Mouse (Mus musculus): ENCODE data around the gene Nek6. TPM values are rescaled to one million over a fixed set of nuclear protein-coding genes. Genes with fewer than 3 reads are reported as not detected.

Nek6 gene
- total RNA-seq, 4 experiments from 2014 or later = 34.1 to 54.9 (median 44.9) TPM

GRCm38 (mm10) chr2:38571971-38572601 is 60.6 kb downstream of the Nek6 start:
- DNase-seq (ENCODE audit: low spot score in 2 of 2) = no peak

GRCm38 (mm10) chr2:38574697-38575096 is 63.3 kb downstream of the Nek6 start:
- DNase-seq (ENCODE audit: low spot score in 2 of 2) = no peak

GRCm38 (mm10) chr2:38578602-38579521 is 67.4 kb downstream of the Nek6 start:
- DNase-seq (ENCODE audit: low spot score in 2 of 2) = peak; percentile 60 to 64

- no peak for DNase-seq (ENCODE audit: low spot score in 2 of 2)
These were observed 68.1 kb downstream of the Nek6 start for GRCm38 (mm10) chr2:38579528-38579927.

GRCm38 (mm10) chr2:38583982-38584381 is 72.5 kb downstream of the Nek6 start:
- no peak for DNase-seq (ENCODE audit: low spot score in 2 of 2)

- no peak for DNase-seq (ENCODE audit: low spot score in 2 of 2)
These were observed 73.3 kb downstream of the Nek6 start for GRCm38 (mm10) chr2:38584514-38585378.

GRCm38 (mm10) chr2:38585379-38585736 is 73.9 kb downstream of the Nek6 start:
- DNase-seq (ENCODE audit: low spot score in 2 of 2) = no peak

- no peak for DNase-seq (ENCODE audit: low spot score in 2 of 2)
These were observed 75.3 kb downstream of the Nek6 start for GRCm38 (mm10) chr2:38586733-38587132.

GRCm38 (mm10) chr2:38591751-38592459 is 80.5 kb downstream of the Nek6 start:
- peak in 1 of 2 experiments; percentile 36 for DNase-seq (ENCODE audit: low spot score in 2 of 2)

GRCm38 (mm10) chr2:38594874-38595273 is 83.4 kb downstream of the Nek6 start:
- no peak for DNase-seq (ENCODE audit: low spot score in 2 of 2)

GRCm38 (mm10) chr2:38597896-38598295 is 86.5 kb downstream of the Nek6 start:
- no peak for DNase-seq (ENCODE audit: low spot score in 2 of 2)

- DNase-seq (ENCODE audit: low spot score in 2 of 2) = no peak
These were observed 87.0 kb downstream of the Nek6 start for GRCm38 (mm10) chr2:38598395-38598794.

- DNase-seq (ENCODE audit: low spot score in 2 of 2) = no peak
These were observed 89.4 kb downstream of the Nek6 start for GRCm38 (mm10) chr2:38600842-38601241.

- no peak for DNase-seq (ENCODE audit: low spot score in 2 of 2)
These were observed 96.3 kb downstream of the Nek6 start for GRCm38 (mm10) chr2:38607716-38608115.

- no peak for DNase-seq (ENCODE audit: low spot score in 2 of 2)
These were observed 97.4 kb downstream of the Nek6 start for GRCm38 (mm10) chr2:38608831-38609309.

GRCm38 (mm10) chr2:38609310-38609709 is 97.9 kb downstream of the Nek6 start:
- no peak for DNase-seq (ENCODE audit: low spot score in 2 of 2)

GRCm38 (mm10) chr2:38610161-38610560 is 98.7 kb downstream of the Nek6 start:
- DNase-seq (ENCODE audit: low spot score in 2 of 2) = no peak

- DNase-seq (ENCODE audit: low spot score in 2 of 2) = no peak
These were observed 101.2 kb downstream of the Nek6 start for GRCm38 (mm10) chr2:38612596-38612995.

- no peak for DNase-seq (ENCODE audit: low spot score in 2 of 2)
These were observed 102.1 kb downstream of the Nek6 start for GRCm38 (mm10) chr2:38613576-38613975.

GRCm38 (mm10) chr2:38614437-38614836 is 103.0 kb downstream of the Nek6 start:
- DNase-seq (ENCODE audit: low spot score in 2 of 2) = no peak

- no peak for DNase-seq (ENCODE audit: low spot score in 2 of 2)
These were observed 104.6 kb downstream of the Nek6 start for GRCm38 (mm10) chr2:38616072-38616471.

Measured in layer of hippocampus, adult 8-10 months (tissue).